Mouse (Mus musculus): ENCODE results near the gene Lipc.

The Lipc gene

GRCm38 (mm10) chr9:70827911-70828310, 124.1 kb downstream of the Lipc start:
- in situ Hi-C loops (cut with MboI, MseI): no loop called here

GRCm38 (mm10) chr9:70824103-70824502, 127.9 kb downstream of the Lipc start:
- in situ Hi-C loops (cut with MboI, MseI): no loop called here

- in situ Hi-C loops (cut with MboI, MseI): no loop called here
Measured at GRCm38 (mm10) chr9:70818739-70819138, 133.3 kb downstream of the Lipc start.

- in situ Hi-C loops (cut with MboI, MseI): no loop called here
Measured at GRCm38 (mm10) chr9:70817396-70817795, 134.6 kb downstream of the Lipc start.

- in situ Hi-C loops (cut with MboI, MseI): no loop called here
Measured at GRCm38 (mm10) chr9:70816701-70817305, 135.2 kb downstream of the Lipc start.

GRCm38 (mm10) chr9:70812551-70812950, 139.5 kb downstream of the Lipc start:
- in situ Hi-C loops (cut with MboI, MseI): no loop called here

- in situ Hi-C loops (cut with MboI, MseI): no loop called here
Measured at GRCm38 (mm10) chr9:70807714-70808113, 144.3 kb downstream of the Lipc start.

- in situ Hi-C loops (cut with MboI, MseI): no loop called here
Measured at GRCm38 (mm10) chr9:70806069-70806468, 146.0 kb downstream of the Lipc start.

- in situ Hi-C loops (cut with MboI, MseI): no loop called here
Measured at GRCm38 (mm10) chr9:70802816-70803215, 149.2 kb downstream of the Lipc start.

GRCm38 (mm10) chr9:70801761-70802160, 150.3 kb downstream of the Lipc start:
- in situ Hi-C loops (cut with MboI, MseI): no loop called here

GRCm38 (mm10) chr9:70800588-70801315, 151.3 kb downstream of the Lipc start:
- in situ Hi-C loops (cut with MboI, MseI): no loop called here

GRCm38 (mm10) chr9:70795439-70795757, 156.6 kb downstream of the Lipc start:
- in situ Hi-C loops (cut with MboI, MseI): no loop called here

GRCm38 (mm10) chr9:70794643-70795438, 157.2 kb downstream of the Lipc start:
- in situ Hi-C loops (cut with MboI, MseI): no loop called here

GRCm38 (mm10) chr9:70790621-70791020, 161.4 kb downstream of the Lipc start:
- in situ Hi-C loops (cut with MboI, MseI): no loop called here

GRCm38 (mm10) chr9:70788705-70789104, 163.3 kb downstream of the Lipc start:
- in situ Hi-C loops (cut with MboI, MseI): no loop called here

GRCm38 (mm10) chr9:70782191-70782590, 169.8 kb downstream of the Lipc start:
- in situ Hi-C loops (cut with MboI, MseI): no loop called here

GRCm38 (mm10) chr9:70775517-70775916, 176.5 kb downstream of the Lipc start:
- in situ Hi-C loops (cut with MboI, MseI): loop anchor here (5.0 kb wide), 1 partner anchor 38 kb away; no protein-coding TSS in a partner anchor

GRCm38 (mm10) chr9:70760974-70761373, 191.1 kb downstream of the Lipc start:
- in situ Hi-C loops (cut with MboI, MseI): no loop called here

- in situ Hi-C loops (cut with MboI, MseI): no loop called here
Measured at GRCm38 (mm10) chr9:70751504-70752222, 200.4 kb downstream of the Lipc start.
